Mouse (Mus musculus): ENCODE results near the gene Mpp3.

DNA sequence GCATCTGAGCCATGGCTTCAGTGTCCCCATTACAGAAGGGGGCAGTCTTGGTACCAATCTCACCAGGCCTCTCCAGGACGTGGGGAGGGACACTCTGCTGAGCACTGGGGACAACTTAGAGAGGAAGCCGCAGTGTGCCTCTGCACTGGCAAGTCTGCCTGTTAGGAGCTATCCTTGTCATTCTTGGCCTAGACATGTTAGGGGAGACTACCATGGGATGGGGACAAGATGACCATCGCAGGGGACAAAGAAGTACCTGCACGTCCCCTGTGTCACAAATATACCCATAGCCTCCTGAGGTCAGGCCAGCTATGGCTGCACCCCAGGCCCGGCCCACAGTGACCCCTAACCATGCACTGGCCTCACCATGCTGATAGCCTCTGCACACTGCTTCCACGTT, 15.1 kb upstream of the Mpp3 start:
- TF ChIP-seq BHLHE40 (IDR thresholded peaks at IDR 0.05; ENCODE audit: low read depth, low read length), result no peak
- no peak for TF ChIP-seq CTCF (conservative IDR thresholded peaks at IDR 0.05 in 1 of 2, IDR thresholded peaks at IDR 0.05 in 1 of 2; ENCODE audit: low read depth in 2 of 2, low read length in 2 of 2)
- no peak for TF ChIP-seq ZKSCAN1 (IDR thresholded peaks at IDR 0.05; ENCODE audit: borderline replicate concordance, low read depth, low read length)
- TF ChIP-seq POLR2A (IDR thresholded peaks at IDR 0.05; ENCODE audit: low read depth, low read length), result no peak
- TF ChIP-seq ZMIZ1 (IDR thresholded peaks at IDR 0.05; ENCODE audit: low read depth, low read length), result no peak
- TF ChIP-seq MEF2A (IDR thresholded peaks at IDR 0.05; ENCODE audit: borderline replicate concordance, low read depth, low read length), result no peak
- no peak for TF ChIP-seq EP300 (IDR thresholded peaks at IDR 0.05; ENCODE audit: low read length)
- TF ChIP-seq USF2 (conservative IDR thresholded peaks at IDR 0.05; ENCODE audit: low read depth, low read length), result no peak
- TF ChIP-seq UBTF (IDR thresholded peaks at IDR 0.05; ENCODE audit: low read depth, low read length), result no peak
- TF ChIP-seq ZC3H11A (IDR thresholded peaks at IDR 0.05; ENCODE audit: low read depth, low read length), result no peak
- TF ChIP-seq SIN3A (IDR thresholded peaks at IDR 0.05; ENCODE audit: low read length), result no peak

Data from CH12.LX (cell line).